Mouse (Mus musculus): ENCODE measurements around the gene Atp8a2. TPM values are rescaled to one million over a fixed set of nuclear protein-coding genes. Genes with fewer than 3 reads are reported as not detected.
"Not testable (repeated sequence)": the region's sequence is repeated elsewhere in the genome, so short reads cannot be mapped to it uniquely, and the experiment has no call there.

Atp8a2 gene
- total RNA-seq, 2 experiments from 2014 or later, result 4.1 to 6.3 TPM

GRCm38 (mm10) chr14:60015891-60016290 is 181.1 kb downstream of the Atp8a2 start:
- peak; percentile 54 to 83 for DNase-seq

- DNase-seq, result no peak
Measured at GRCm38 (mm10) chr14:60001801-60002200, 195.2 kb downstream of the Atp8a2 start.

GRCm38 (mm10) chr14:59988860-59989259 is 208.1 kb downstream of the Atp8a2 start:
- DNase-seq, result no peak

GRCm38 (mm10) chr14:59987975-59988374 is 209.0 kb downstream of the Atp8a2 start:
- no peak for DNase-seq

GRCm38 (mm10) chr14:59978007-59978406 is 219.0 kb downstream of the Atp8a2 start:
- DNase-seq, result no peak

GRCm38 (mm10) chr14:59971221-59971730 is 225.7 kb downstream of the Atp8a2 start:
- DNase-seq, result no peak

- DNase-seq, result no peak
Measured at GRCm38 (mm10) chr14:59969485-59970134, 227.4 kb downstream of the Atp8a2 start.

GRCm38 (mm10) chr14:59967847-59968550 is 229.0 kb downstream of the Atp8a2 start:
- DNase-seq, result no peak

- DNase-seq, result no peak
Measured at GRCm38 (mm10) chr14:59966981-59967380, 230.0 kb downstream of the Atp8a2 start.

GRCm38 (mm10) chr14:59964569-59964968 is 232.4 kb downstream of the Atp8a2 start:
- DNase-seq, result no peak

GRCm38 (mm10) chr14:59960961-59961360 is 236.0 kb downstream of the Atp8a2 start:
- DNase-seq, result no peak

GRCm38 (mm10) chr14:59960214-59960890 is 236.6 kb downstream of the Atp8a2 start:
- DNase-seq, result no peak

GRCm38 (mm10) chr14:59959723-59960122 is 237.3 kb downstream of the Atp8a2 start:
- no peak for DNase-seq

GRCm38 (mm10) chr14:59949983-59950382 is 247.0 kb downstream of the Atp8a2 start:
- no peak for DNase-seq

- DNase-seq, result peak; percentile 65 to 88
Measured at GRCm38 (mm10) chr14:59942864-59943611, 253.9 kb downstream of the Atp8a2 start.

- peak; percentile 2 to 8 for DNase-seq
Measured at GRCm38 (mm10) chr14:59942199-59942598, 254.8 kb downstream of the Atp8a2 start.

GRCm38 (mm10) chr14:59932355-59932754 is 264.6 kb downstream of the Atp8a2 start:
- no peak for DNase-seq

GRCm38 (mm10) chr14:59931412-59932058 is 265.4 kb downstream of the Atp8a2 start:
- DNase-seq, result no peak

- not testable (repeated sequence) for DNase-seq
Measured at GRCm38 (mm10) chr14:59929190-59929589, 267.8 kb downstream of the Atp8a2 start.

- DNase-seq, result no peak
Measured at GRCm38 (mm10) chr14:59928781-59929180, 268.2 kb downstream of the Atp8a2 start.

- no peak for DNase-seq
Measured at GRCm38 (mm10) chr14:59927804-59928203, 269.2 kb downstream of the Atp8a2 start.

- no peak for DNase-seq
Measured at GRCm38 (mm10) chr14:59919865-59920264, 277.1 kb downstream of the Atp8a2 start.
